ENCODE assay signal across 27 mouse cellular contexts in genomic region chr15:32323224-32323623, GRCm38 (mm10).
DNase-seq lines count a peak whose midpoint lies in the region; ATAC-seq and TF ChIP-seq lines count a peak whose summit lies in the region.
"Had no signal": no experiment of that assay in that cellular context is flagged by ENCODE, and none has a peak within 500 bp of the region (broad histone marks: within the 10 kb centered on the region; RNA-seq: fewer than 3 reads in every experiment).

No protein-coding gene starts in this region.

- TF ChIP-seq CTCF in layer of hippocampus, adult 2 months (conservative IDR thresholded peaks at IDR 0.05), result no peak
- TF ChIP-seq CTCF in midbrain, postnatal 0 days (IDR thresholded peaks at IDR 0.05), result no peak

- H3K4me1 ChIP-seq in midbrain, postnatal 0 days (ENCODE audit: insufficient read depth, low read length), result no peaks in the 10 kb centered on the region
- H3K4me1 ChIP-seq: forebrain, embryonic 10.5 days; heart, embryonic 15.5 days; liver, embryonic 15.5 days; midbrain, embryonic 10.5 days; midbrain, embryonic 15.5 days; neural tube, embryonic 13.5 days had no signal

- H3K27me3 ChIP-seq in midbrain, postnatal 0 days (ENCODE audit: insufficient read depth, low read length), result no peaks in the 10 kb centered on the region
- H3K27me3 ChIP-seq: heart, embryonic 15.5 days; limb, embryonic 12.5 days; liver, embryonic 15.5 days; midbrain, embryonic 15.5 days; neural tube, embryonic 13.5 days; Patski had no signal

- H3K9ac ChIP-seq in midbrain, postnatal 0 days (replicated peaks; ENCODE audit: low read length, poor library complexity, severe bottlenecking), result no peak overlapping the region
- H3K9ac ChIP-seq: heart, embryonic 15.5 days; limb, embryonic 12.5 days; liver, embryonic 15.5 days; lung, embryonic 14.5 days; midbrain, embryonic 15.5 days; neural tube, embryonic 13.5 days had no signal

- no peak overlapping the region for H3K4me2 ChIP-seq in midbrain, postnatal 0 days (ENCODE audit: low read depth, low read length, poor library complexity, severe bottlenecking)
- H3K4me2 ChIP-seq: heart, embryonic 15.5 days; limb, embryonic 12.5 days; liver, embryonic 15.5 days; lung, embryonic 14.5 days; midbrain, embryonic 15.5 days; neural tube, embryonic 13.5 days had no signal

- 97% methylated on average over 4 of the region's 4 CpGs for WGBS in midbrain, postnatal 0 days

- DNase-seq in layer of hippocampus, adult 2 months (ENCODE audit: low spot score in 2 of 2), result peak in 1 of 2 experiments; percentile 19
- DNase-seq in layer of hippocampus, adult 9-10 months (ENCODE audit: low spot score), result no peak
- DNase-seq in cerebellum, adult 11 months, result peak; percentile 57
- DNase-seq in cerebellum, adult 9-10 months, result peak; percentile 80
- DNase-seq in cerebellum, postnatal 36 days, result peak; percentile 65 to 69
- DNase-seq in midbrain, postnatal 0 days (ENCODE audit: low spot score), result no peak
- DNase-seq: adrenal gland, postnatal 25 days; gastrocnemius, postnatal 10 days; kidney, adult 18-20 months; kidney, postnatal 4 days; layer of hippocampus, adult 9-11 months; lung, embryonic 14.5 days; lung, postnatal 14 days; spleen, adult 18-20 months; thymus, adult 18-20 months; thymus, postnatal 25 days had no signal

- H3K27ac ChIP-seq in layer of hippocampus, adult 2 months, result peak overlapping the region; percentile 68
- no peak overlapping the region for H3K27ac ChIP-seq in midbrain, postnatal 0 days (ENCODE audit: low read depth, low read length)
- H3K27ac ChIP-seq: forebrain, embryonic 10.5 days; heart, embryonic 15.5 days; liver, embryonic 15.5 days; midbrain, embryonic 10.5 days; midbrain, embryonic 15.5 days; neural tube, embryonic 13.5 days had no signal

- no peaks in the 10 kb centered on the region for H3K9me3 ChIP-seq in midbrain, postnatal 0 days (ENCODE audit: low read length)
- H3K9me3 ChIP-seq: forebrain, embryonic 10.5 days; heart, embryonic 15.5 days; limb, embryonic 12.5 days; liver, embryonic 15.5 days; midbrain, embryonic 10.5 days; midbrain, embryonic 15.5 days; neural tube, embryonic 13.5 days had no signal

- no peaks in the 10 kb centered on the region for H3K36me3 ChIP-seq in midbrain, postnatal 0 days (ENCODE audit: insufficient read depth, low read length)
- H3K36me3 ChIP-seq: forebrain, embryonic 10.5 days; heart, embryonic 15.5 days; limb, embryonic 12.5 days; liver, embryonic 15.5 days; midbrain, embryonic 10.5 days; midbrain, embryonic 15.5 days; neural tube, embryonic 13.5 days had no signal

- H3K4me3 ChIP-seq in layer of hippocampus, adult 2 months, result no peak overlapping the region
- no peak overlapping the region for H3K4me3 ChIP-seq in midbrain, postnatal 0 days (ENCODE audit: low read depth, low read length)
- H3K4me3 ChIP-seq: forebrain, embryonic 10.5 days; heart, embryonic 15.5 days; limb, embryonic 12.5 days; liver, embryonic 15.5 days; midbrain, embryonic 10.5 days; midbrain, embryonic 15.5 days; neural tube, embryonic 13.5 days had no signal

- ATAC-seq in midbrain, postnatal 0 days (ENCODE audit: low FRiP score), result no peak
- no peak for ATAC-seq in monocyte, adult 5-6 weeks (replicated peaks; ENCODE audit: insufficient number of reproducible peaks, low FRiP score, low TSS enrichment, poor library complexity, severe bottlenecking)
- no peak for ATAC-seq in erythroid progenitor cell, adult 5-6 weeks (replicated peaks; ENCODE audit: low FRiP score, poor library complexity, severe bottlenecking)
- ATAC-seq: hindbrain, embryonic 16.5 days; midbrain, embryonic 15.5 days; Patski had no signal

Comparison
In these comparisons a context has a peak if more than half of its experiments do, and no peak if none do; other contexts are left out.
1. DNase-seq: peak in cerebellum, adult 11 months (single experiment), cerebellum, adult 9-10 months (single experiment) and cerebellum, postnatal 36 days (2 of 2); none in layer of hippocampus, adult 9-10 months (single experiment) and midbrain, postnatal 0 days (single experiment).